Mouse (Mus musculus) hematopoietic stem cell, adult 5-6 weeks (primary cell): ENCODE data around the gene Adam11. TPM values are rescaled to one million over a fixed set of nuclear protein-coding genes. Genes with fewer than 3 reads are reported as not detected.
A peak's percentile ranks its signal among the peaks of the same experiment; 100 is the strongest.

Experiments
- ATAC-seq, 2 experiments: fragments of 125-278 bp in 1 of 2; replicated peaks in 1 of 2; 2 replicates each; pipeline ENCODE4 v1.8.0; 2016 to 2017; ENCODE audit warnings: inconsistent platforms in 2 of 2, mild to moderate bottlenecking in 2 of 2, moderate number of reproducible peaks in 2 of 2, low read depth in 1 of 2, moderate TSS enrichment in 1 of 2; ENCODE audit not compliant: low FRiP score in 2 of 2, poor library complexity in 2 of 2, severe bottlenecking in 2 of 2, insufficient read depth in 1 of 2, low TSS enrichment in 1 of 2
- total RNA-seq: library from RNA; stranded (forward); fragments of 172-1452, 232-1000 nt; gene quantifications from 2 replicates; pipeline ENCODE4 v1.2.3, GENCODE M21; 2017

Gene Adam11
- total RNA-seq, 1 experiment from 2014 or later = 3.5 TPM

- ATAC-seq = no peak
Measured at GRCm38 (mm10) chr11:102748381-102748780, 12.9 kb upstream of the Adam11 start.

- ATAC-seq = no peak
Measured at GRCm38 (mm10) chr11:102749712-102750111, 11.5 kb upstream of the Adam11 start.

- ATAC-seq = peak; percentile 43 to 58
Measured at GRCm38 (mm10) chr11:102752896-102753590, 8.2 kb upstream of the Adam11 start.

DNA sequence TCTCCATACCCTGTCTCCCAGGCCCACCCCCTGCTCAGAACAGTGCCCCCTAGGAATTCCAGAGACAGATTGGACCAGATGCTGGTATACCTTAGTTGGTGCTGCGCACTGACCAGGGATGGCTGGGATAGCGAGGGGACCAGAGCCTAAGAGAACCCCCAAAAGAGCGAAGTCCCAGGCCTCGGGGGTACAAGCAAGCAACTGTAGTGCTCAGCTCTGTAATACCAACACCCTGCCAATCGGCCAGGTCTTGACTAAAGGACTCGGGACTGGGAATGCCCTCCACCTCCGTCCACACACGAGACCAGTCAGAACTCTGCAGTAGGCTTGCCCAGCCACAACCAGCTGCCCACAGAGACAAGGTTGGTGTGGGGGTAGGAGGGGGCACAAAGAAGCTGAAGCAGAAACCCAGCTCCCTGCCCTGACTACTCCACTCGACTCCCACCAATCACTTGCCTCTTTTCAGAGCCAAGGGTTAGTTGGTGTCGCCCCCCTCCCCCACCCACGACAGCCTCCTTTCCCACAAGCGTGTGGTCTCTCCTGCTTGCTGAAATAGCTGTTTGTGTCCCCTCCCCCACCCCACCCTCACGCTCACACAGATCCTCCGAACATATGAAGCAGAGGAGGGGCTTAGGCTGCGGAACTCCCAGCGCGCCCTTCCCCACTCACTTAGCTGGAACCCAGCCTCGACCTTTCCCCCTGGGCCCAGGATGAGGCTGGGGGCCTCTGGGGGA is 7.5 kb upstream of the Adam11 start:
- ATAC-seq = peak; percentile 33 to 39

DNA sequence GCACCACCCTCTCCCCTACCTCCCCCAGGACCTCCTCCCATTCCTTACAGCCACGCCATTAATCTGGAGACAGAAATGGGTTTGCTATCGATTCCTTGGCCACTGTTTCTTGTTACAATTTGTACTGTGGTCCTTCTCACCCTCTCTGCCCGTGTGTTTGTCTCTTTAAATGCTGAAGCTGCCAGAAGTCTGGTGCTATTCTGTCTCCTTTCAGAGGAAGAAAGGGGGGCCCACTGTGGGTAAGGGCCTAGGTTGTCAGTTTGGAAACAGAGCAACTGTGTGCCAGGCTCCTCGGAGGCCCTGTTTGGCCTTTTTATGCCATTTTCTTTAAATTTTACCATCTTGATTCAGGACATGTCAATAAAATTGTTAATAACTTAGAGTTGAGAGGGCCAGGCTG is 6.8 kb upstream of the Adam11 start:
- ATAC-seq = 0 out of 4 replicates have a peak, but pooled peaks have one; percentile 18 to 31

DNA sequence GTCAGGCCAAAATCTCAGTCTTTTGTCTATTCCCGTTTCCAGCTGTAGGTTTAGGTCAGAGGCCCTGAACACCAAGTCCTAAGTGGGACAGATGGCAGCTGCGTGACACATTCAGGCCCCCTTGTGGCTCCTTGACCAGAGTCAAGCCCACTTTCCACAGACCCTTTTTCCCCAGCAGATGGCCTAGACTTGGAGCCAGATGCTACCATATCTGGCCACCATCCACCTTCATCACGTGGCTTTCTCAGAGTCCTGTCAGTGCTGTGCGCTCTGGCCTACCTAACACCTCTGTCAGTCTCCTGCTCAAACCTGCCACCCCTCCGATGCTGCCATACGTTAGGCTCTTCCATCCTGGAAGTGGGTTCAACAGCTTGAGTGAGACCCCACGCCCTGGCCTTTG is 5.8 kb upstream of the Adam11 start:
- ATAC-seq = no peak

DNA sequence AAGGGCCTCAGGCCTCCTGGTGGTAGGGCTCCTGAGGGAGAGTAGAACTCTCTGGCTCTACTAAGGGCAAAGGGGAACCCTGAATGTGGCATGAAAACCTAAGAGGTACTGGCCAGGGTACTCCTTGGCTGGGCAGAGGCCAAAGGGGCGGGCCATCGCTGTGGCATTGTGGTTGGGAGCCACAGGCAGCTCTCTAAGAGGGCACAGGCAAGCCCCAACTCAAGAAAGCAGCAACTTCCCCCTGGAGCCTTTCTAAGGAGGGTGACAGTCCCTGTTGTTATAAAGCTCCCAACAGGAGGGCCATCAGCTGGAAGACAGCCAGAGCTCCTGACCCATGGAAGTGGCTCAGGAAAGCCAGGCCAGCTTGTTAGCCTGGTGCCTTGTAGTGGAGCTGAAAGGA is 2.3 kb upstream of the Adam11 start:
- ATAC-seq = peak; percentile 68 to 77

DNA sequence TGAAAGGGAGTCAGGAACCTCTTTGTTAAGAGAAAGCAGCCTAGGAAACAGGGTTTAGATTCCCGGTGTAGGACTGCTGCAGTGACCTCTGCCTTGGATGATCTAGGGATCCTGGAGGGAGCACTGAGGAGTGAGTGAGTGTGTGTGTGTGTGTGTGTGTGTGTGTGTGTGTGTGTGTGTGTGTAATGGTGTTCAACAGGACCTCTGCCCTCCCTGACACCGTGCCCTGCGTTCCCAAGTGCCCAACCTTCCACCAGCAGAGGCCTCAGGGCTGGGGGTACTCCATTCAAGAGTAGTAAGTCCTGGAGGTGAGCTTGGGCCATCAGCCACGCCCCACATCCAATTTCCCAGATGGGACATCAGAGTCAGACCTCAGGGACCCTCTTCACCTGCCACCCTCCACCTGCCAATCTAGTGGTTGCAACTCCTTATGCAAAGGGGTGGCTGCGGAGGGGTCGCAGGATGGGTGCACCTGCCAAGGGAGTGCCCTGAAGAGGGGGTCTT is 382 bp upstream of the Adam11 start:
- no peak for ATAC-seq

- peak; percentile 29 to 47; a peak in 2 of 4 replicates for ATAC-seq
Measured at GRCm38 (mm10) chr11:102762248-102762647, 1.0 kb downstream of the Adam11 start.

DNA sequence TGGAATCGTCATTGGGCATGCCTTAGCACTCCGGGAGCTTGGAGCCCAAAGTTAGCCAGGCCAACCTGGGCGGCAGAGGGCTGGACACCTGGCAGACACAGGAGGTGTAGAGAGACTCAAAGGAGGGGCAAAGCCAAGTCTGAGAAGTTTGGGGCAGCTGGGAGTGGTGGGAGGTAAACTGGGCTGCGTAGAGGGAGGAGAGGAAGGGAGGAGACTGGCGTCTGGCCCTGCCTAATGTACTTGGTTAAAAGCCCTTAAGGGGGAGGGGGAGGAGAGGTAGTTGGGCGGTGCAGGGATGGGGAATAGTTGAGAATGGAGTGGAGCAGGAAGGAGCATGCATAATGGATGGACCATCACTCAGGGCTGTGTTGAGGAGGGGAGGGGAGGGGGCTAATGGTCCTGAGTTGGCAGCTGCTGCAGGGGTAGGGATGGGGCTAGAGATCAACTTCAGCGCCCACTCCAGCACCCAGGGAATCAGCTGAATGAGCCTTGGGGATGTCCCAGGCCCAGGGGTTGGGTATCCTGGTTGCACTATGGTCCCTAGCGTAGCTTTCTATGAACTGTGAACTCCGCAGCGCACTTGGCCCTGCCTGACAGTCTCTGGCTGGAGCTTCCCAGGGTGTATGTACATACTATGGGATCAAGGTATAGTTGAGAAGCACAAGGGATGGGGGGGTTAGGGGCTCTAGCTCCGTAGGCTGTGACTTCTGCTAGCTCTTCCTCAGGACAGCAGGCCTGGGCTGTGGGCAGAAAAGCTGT is 1.9 kb downstream of the Adam11 start:
- ATAC-seq = no peak

- no peak for ATAC-seq
Measured at GRCm38 (mm10) chr11:102765416-102765815, 4.2 kb downstream of the Adam11 start.

- ATAC-seq = no peak
Measured at GRCm38 (mm10) chr11:102767055-102767670, 5.9 kb downstream of the Adam11 start.

- ATAC-seq = no peak
Measured at GRCm38 (mm10) chr11:102769141-102769540, 7.9 kb downstream of the Adam11 start.

DNA sequence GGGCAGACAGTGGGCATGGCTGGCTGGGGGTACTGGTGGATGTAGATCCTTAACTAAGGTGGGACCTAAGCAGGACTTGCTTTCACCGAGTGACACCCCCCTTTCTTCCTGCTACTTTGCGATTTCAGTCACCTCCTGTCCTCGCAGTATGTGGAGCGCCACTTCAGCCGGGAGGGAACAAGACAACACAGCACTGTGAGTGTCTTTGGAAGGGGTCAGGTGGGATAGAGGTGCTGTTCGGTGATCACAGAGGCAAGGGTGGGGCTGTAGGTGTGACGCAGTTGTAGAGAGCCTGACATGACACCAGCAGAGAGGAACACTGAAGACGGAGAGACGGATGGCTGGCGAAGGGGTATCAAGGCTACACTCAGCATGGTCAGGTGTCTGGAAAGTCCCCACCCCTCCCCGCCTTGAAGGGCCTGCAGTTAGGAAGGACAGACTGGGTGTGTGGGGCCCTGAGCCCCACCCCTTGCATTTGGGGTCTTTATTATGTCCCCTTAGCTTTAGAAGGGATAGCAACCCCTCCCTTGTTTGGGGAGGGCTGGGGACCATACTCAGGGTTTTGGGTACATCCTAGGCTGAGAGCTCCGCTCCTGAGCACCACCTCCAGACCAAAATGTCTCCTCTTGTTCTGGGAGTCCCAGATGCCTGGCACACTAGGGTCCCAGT is 8.9 kb downstream of the Adam11 start:
- ATAC-seq = no peak

GRCm38 (mm10) chr11:102770662-102771435 is 9.6 kb downstream of the Adam11 start:
- ATAC-seq = no peak

- ATAC-seq = no peak
Measured at GRCm38 (mm10) chr11:102771916-102772714, 10.9 kb downstream of the Adam11 start.
